16 mouse cellular contexts compared by ENCODE assay signal in the genomic region with DNA sequence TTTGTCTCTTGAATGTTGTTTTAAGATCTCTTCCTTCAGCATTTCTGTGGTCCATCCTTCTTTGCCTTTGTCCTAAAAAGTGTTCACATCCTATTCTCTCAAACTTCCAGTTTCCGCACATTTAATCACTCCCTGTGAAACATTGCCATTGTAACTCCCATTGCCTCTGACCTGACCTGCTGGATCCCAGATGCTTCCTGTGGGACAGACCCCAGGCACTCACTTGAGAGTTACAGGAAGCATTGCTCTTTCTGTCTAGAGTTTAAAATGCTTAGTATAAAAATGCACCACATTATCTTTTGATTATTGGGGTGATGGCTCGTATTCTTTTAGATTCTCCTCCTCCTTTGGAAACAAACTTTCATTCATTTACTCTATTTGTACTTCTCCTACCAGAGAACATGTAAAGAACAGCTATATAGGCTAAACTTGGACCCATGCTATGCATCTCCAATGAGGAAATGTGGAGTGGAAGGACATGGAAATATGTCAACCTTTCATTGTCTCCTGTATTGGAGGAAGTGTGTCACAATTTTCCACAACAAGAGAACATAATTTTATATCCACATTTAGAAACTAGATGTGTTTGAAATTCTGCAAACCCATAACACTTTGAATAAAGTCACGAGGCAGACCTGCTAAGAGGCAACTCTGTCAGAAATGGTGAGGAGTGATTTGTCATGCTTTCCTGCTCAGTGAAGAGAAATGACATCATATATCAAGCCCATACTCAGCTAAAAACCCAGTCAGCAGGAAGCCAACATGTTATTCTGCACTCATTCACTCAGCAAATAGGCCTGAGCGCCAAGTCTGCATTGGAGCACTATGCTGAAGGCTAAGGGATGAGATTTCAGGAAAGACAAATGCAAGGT.
DNase-seq lines count a peak whose midpoint lies in the region; ATAC-seq and TF ChIP-seq lines count a peak whose summit lies in the region.
"Had no signal": no experiment of that assay in that cellular context is flagged by ENCODE, and none has a peak within 500 bp of the region (broad histone marks: within the 10 kb centered on the region; RNA-seq: fewer than 3 reads in every experiment).

No protein-coding gene starts in this region.

- H3K27me3 ChIP-seq in heart, embryonic 10.5 days (ENCODE audit: insufficient read depth, poor library complexity, severe bottlenecking), result no peaks in the 10 kb centered on the region
- no peaks in the 10 kb centered on the region for H3K27me3 ChIP-seq in heart, embryonic 12.5 days (replicated peaks)
- no peaks in the 10 kb centered on the region for H3K27me3 ChIP-seq in heart, postnatal 0 days (ENCODE audit: control insufficient read depth, insufficient read depth, low read length)
- H3K27me3 ChIP-seq in kidney, postnatal 0 days (ENCODE audit: insufficient read depth, low read length), result no peaks in the 10 kb centered on the region
- H3K27me3 ChIP-seq in forebrain, embryonic 11.5 days (ENCODE audit: control insufficient read depth, insufficient read depth, low read length), result no peaks in the 10 kb centered on the region
- H3K27me3 ChIP-seq: CH12.LX; liver, embryonic 15.5 days; midbrain, embryonic 12.5 days had no signal

- no peak for ATAC-seq in heart, embryonic 12.5 days (ENCODE audit: insufficient number of reproducible peaks, low FRiP score)
- peak; percentile 75 for ATAC-seq in heart, postnatal 0 days (ENCODE audit: insufficient read depth, low read depth)
- ATAC-seq in kidney, postnatal 0 days (replicated peaks; ENCODE audit: low FRiP score, low read depth), result no peak
- no peak for ATAC-seq in forebrain, embryonic 11.5 days (replicated peaks; ENCODE audit: low FRiP score)
- ATAC-seq: inflammation-experienced regulatory T-cells, adult 6 months had no signal

- H3K4me1 ChIP-seq in heart, embryonic 10.5 days, result no peaks in the 10 kb centered on the region
- no peaks in the 10 kb centered on the region for H3K4me1 ChIP-seq in heart, embryonic 12.5 days (replicated peaks)
- no peaks in the 10 kb centered on the region for H3K4me1 ChIP-seq in heart, postnatal 0 days (ENCODE audit: control insufficient read depth, insufficient read depth)
- H3K4me1 ChIP-seq in kidney, postnatal 0 days (replicated peaks; ENCODE audit: insufficient read depth, low read length), result no peaks in the 10 kb centered on the region
- H3K4me1 ChIP-seq in forebrain, embryonic 11.5 days (replicated peaks; ENCODE audit: control insufficient read depth, insufficient read depth, low read length), result no peaks in the 10 kb centered on the region
- H3K4me1 ChIP-seq: limb, embryonic 10.5 days; liver, embryonic 15.5 days; midbrain, embryonic 12.5 days had no signal

- peak; percentile 90 for TF ChIP-seq EP300 in heart, postnatal 0 days (IDR thresholded peaks at IDR 0.05; ENCODE audit: low read depth)

- no peak overlapping the region for H3K27ac ChIP-seq in heart, embryonic 10.5 days
- H3K27ac ChIP-seq in heart, embryonic 12.5 days (ENCODE audit: poor library complexity, severe bottlenecking), result 0 out of 2 replicates have a peak overlapping the region, but pooled peaks have one; percentile 8
- peak overlapping the region; percentile 41; the same call in 1 of the 2 replicates for H3K27ac ChIP-seq in heart, postnatal 0 days (ENCODE audit: low read depth)
- no peak overlapping the region for H3K27ac ChIP-seq in kidney, postnatal 0 days
- H3K27ac ChIP-seq in forebrain, embryonic 11.5 days (ENCODE audit: low read depth, low read length), result no peak overlapping the region
- H3K27ac ChIP-seq: limb, embryonic 10.5 days; liver, embryonic 15.5 days; midbrain, embryonic 12.5 days; stomach, postnatal 0 days had no signal

- no peaks in the 10 kb centered on the region for H3K9me3 ChIP-seq in heart, embryonic 10.5 days
- no peaks in the 10 kb centered on the region for H3K9me3 ChIP-seq in heart, embryonic 12.5 days (replicated peaks)
- no peaks in the 10 kb centered on the region for H3K9me3 ChIP-seq in heart, postnatal 0 days (replicated peaks; ENCODE audit: control insufficient read depth, low read length)
- no peaks in the 10 kb centered on the region for H3K9me3 ChIP-seq in kidney, postnatal 0 days (replicated peaks; ENCODE audit: low read length)
- H3K9me3 ChIP-seq in forebrain, embryonic 11.5 days (ENCODE audit: control insufficient read depth, low read length), result no peaks in the 10 kb centered on the region
- H3K9me3 ChIP-seq: limb, embryonic 10.5 days; liver, embryonic 15.5 days; midbrain, embryonic 12.5 days had no signal

- H3K9ac ChIP-seq in heart, embryonic 12.5 days, result no peak overlapping the region
- H3K9ac ChIP-seq in heart, postnatal 0 days (replicated peaks; ENCODE audit: low read depth, low read length), result no peak overlapping the region
- no peak overlapping the region for H3K9ac ChIP-seq in kidney, postnatal 0 days (ENCODE audit: low read depth, low read length)
- H3K9ac ChIP-seq in forebrain, embryonic 11.5 days (ENCODE audit: low read length), result no peak overlapping the region
- H3K9ac ChIP-seq: liver, embryonic 15.5 days; midbrain, embryonic 12.5 days had no signal

- H3K36me3 ChIP-seq in heart, embryonic 10.5 days, result no peaks in the 10 kb centered on the region
- no peaks in the 10 kb centered on the region for H3K36me3 ChIP-seq in heart, embryonic 12.5 days
- no peaks in the 10 kb centered on the region for H3K36me3 ChIP-seq in heart, postnatal 0 days (replicated peaks; ENCODE audit: control insufficient read depth, insufficient read depth, low read length)
- H3K36me3 ChIP-seq in kidney, postnatal 0 days (ENCODE audit: insufficient read depth, low read length), result no peaks in the 10 kb centered on the region
- H3K36me3 ChIP-seq in forebrain, embryonic 11.5 days (ENCODE audit: control insufficient read depth, insufficient read depth, low read length), result no peaks in the 10 kb centered on the region
- H3K36me3 ChIP-seq: limb, embryonic 10.5 days; liver, embryonic 15.5 days; midbrain, embryonic 12.5 days had no signal

- 74% methylated on average over 4 of the region's 4 CpGs for WGBS in heart, embryonic 10.5 days
- WGBS in heart, embryonic 12.5 days, result 71% methylated on average over 4 of the region's 4 CpGs
- 54% methylated on average over 4 of the region's 4 CpGs for WGBS in heart, postnatal 0 days
- 66% methylated on average over 4 of the region's 4 CpGs for WGBS in kidney, postnatal 0 days
- 83% methylated on average over 4 of the region's 4 CpGs for WGBS in forebrain, embryonic 11.5 days

- peak; percentile 17 to 52 for DNase-seq in heart, adult 18-20 months
- no peak for DNase-seq in heart, embryonic 10.5 days (ENCODE audit: low spot score)
- DNase-seq in heart, postnatal 0 days (ENCODE audit: low spot score), result peak; percentile 46
- peak; percentile 62 for DNase-seq in kidney, postnatal 0 days (ENCODE audit: low spot score)
- DNase-seq in layer of hippocampus, adult 8-10 months (ENCODE audit: low spot score in 2 of 2), result no peak
- no peak for DNase-seq in urinary bladder, postnatal 36 days (ENCODE audit: low spot score in 2 of 2)
- no peak for DNase-seq in forebrain, embryonic 11.5 days (ENCODE audit: low spot score)
- DNase-seq: cerebellum, adult 11 months; spleen, adult 18-20 months had no signal

- TF ChIP-seq CTCF in heart, postnatal 0 days (IDR thresholded peaks at IDR 0.05; ENCODE audit: low read depth), result no peak
- TF ChIP-seq CTCF in kidney, postnatal 0 days (IDR thresholded peaks at IDR 0.05; ENCODE audit: low read depth), result no peak

- H3K4me3 ChIP-seq in heart, embryonic 10.5 days, result no peak overlapping the region
- no peak overlapping the region for H3K4me3 ChIP-seq in heart, embryonic 12.5 days
- no peak overlapping the region for H3K4me3 ChIP-seq in heart, postnatal 0 days (ENCODE audit: low read depth, low read length)
- no peak overlapping the region for H3K4me3 ChIP-seq in kidney, postnatal 0 days (replicated peaks; ENCODE audit: low read depth, low read length)
- no peak overlapping the region for H3K4me3 ChIP-seq in forebrain, embryonic 11.5 days (ENCODE audit: low read depth, low read length)
- H3K4me3 ChIP-seq: limb, embryonic 10.5 days; liver, embryonic 15.5 days; midbrain, embryonic 12.5 days had no signal

- H3K4me2 ChIP-seq in heart, embryonic 12.5 days, result no peak overlapping the region
- H3K4me2 ChIP-seq in heart, postnatal 0 days (ENCODE audit: low read depth, low read length), result no peak overlapping the region
- no peak overlapping the region for H3K4me2 ChIP-seq in kidney, postnatal 0 days (ENCODE audit: low read length)
- H3K4me2 ChIP-seq in forebrain, embryonic 11.5 days (ENCODE audit: low read depth, low read length, severe bottlenecking), result no peak overlapping the region
- H3K4me2 ChIP-seq: liver, embryonic 15.5 days; midbrain, embryonic 12.5 days had no signal

Comparison
In these comparisons a context has a peak if more than half of its experiments do, and no peak if none do; other contexts are left out.
1. DNase-seq: peak in heart, adult 18-20 months (2 of 2), heart, postnatal 0 days (single experiment) and kidney, postnatal 0 days (single experiment); none in heart, embryonic 10.5 days (single experiment), layer of hippocampus, adult 8-10 months (0 of 2), urinary bladder, postnatal 36 days (0 of 2) and forebrain, embryonic 11.5 days (single experiment).
2. H3K27ac ChIP-seq: peak in heart, embryonic 12.5 days (single experiment) and heart, postnatal 0 days (single experiment); none in heart, embryonic 10.5 days (single experiment), kidney, postnatal 0 days (single experiment) and forebrain, embryonic 11.5 days (single experiment).